Mouse (Mus musculus): ENCODE data around the gene Vash2. TPM values are rescaled to one million over a fixed set of nuclear protein-coding genes. Genes with fewer than 3 reads are reported as not detected.
A peak's percentile ranks its signal among the peaks of the same experiment; 100 is the strongest.

Gene Vash2
- polyA plus RNA-seq, 1 experiment, result 1.9 TPM

DNA sequence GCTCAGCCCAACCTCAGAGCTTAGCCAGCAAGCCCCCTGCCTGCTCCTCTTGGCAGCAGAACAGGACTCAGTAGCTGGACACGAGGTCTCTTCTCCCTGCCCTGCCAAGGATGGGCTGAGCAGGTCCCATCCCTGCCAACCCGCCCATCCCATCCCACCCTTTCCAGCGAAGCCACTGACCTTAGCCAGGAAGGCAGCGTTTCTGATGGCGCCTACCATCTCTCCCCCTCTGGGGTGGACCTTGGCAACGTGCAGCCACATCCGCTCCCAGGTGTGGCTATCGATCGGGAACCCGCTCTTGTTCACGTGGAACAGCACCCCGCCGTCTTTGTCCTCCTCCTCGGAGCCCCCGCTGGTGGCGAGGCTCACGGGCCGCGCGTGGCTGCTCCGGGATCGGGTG, 1.1 kb downstream of the Vash2 start:
- Histone ChIP-seq H3K4me1 (ENCODE audit: control insufficient read depth, insufficient read depth, low read length) (no peaks in the 10 kb centered on the region), H3K4me3 (ENCODE audit: insufficient read depth, low read length) (peak overlapping the region; percentile 40), H3K27ac (ENCODE audit: insufficient read depth, low read length) (no peak overlapping the region)
- no peak for TF ChIP-seq POLR2A (IDR thresholded peaks at IDR 0.05; ENCODE audit: extremely low read depth, insufficient read depth, low read length)
- no peak for TF ChIP-seq CTCF (IDR thresholded peaks at IDR 0.05; ENCODE audit: extremely low read depth, insufficient read depth, low read length)

GRCm38 (mm10) chr1:190976887-190977573, 2.1 kb downstream of the Vash2 start:
- Histone ChIP-seq H3K27ac (ENCODE audit: insufficient read depth, low read length) (no peak overlapping the region), H3K4me3 (ENCODE audit: insufficient read depth, low read length) (no peak overlapping the region), H3K4me1 (ENCODE audit: control insufficient read depth, insufficient read depth, low read length) (no peaks in the 10 kb centered on the region)
- no peak for TF ChIP-seq POLR2A (IDR thresholded peaks at IDR 0.05; ENCODE audit: extremely low read depth, insufficient read depth, low read length)
- TF ChIP-seq CTCF (IDR thresholded peaks at IDR 0.05; ENCODE audit: extremely low read depth, insufficient read depth, low read length), result no peak

- no peak overlapping the region for H3K4me3 ChIP-seq (ENCODE audit: insufficient read depth, low read length)
- TF ChIP-seq POLR2A (IDR thresholded peaks at IDR 0.05; ENCODE audit: extremely low read depth, insufficient read depth, low read length) (no peak), CTCF (IDR thresholded peaks at IDR 0.05; ENCODE audit: extremely low read depth, insufficient read depth, low read length) (no peak)
- H3K4me1 ChIP-seq (ENCODE audit: control insufficient read depth, insufficient read depth, low read length), result peaks cover 6% of the 10 kb centered on the region
- H3K27ac ChIP-seq (ENCODE audit: insufficient read depth, low read length), result no peak overlapping the region
These were observed 4.3 kb downstream of the Vash2 start for GRCm38 (mm10) chr1:190974833-190975232.

- no peak overlapping the region for H3K27ac ChIP-seq (ENCODE audit: insufficient read depth, low read length)
- no peak overlapping the region for H3K4me3 ChIP-seq (ENCODE audit: insufficient read depth, low read length)
- no peak for TF ChIP-seq POLR2A (IDR thresholded peaks at IDR 0.05; ENCODE audit: extremely low read depth, insufficient read depth, low read length)
- no peak for TF ChIP-seq CTCF (IDR thresholded peaks at IDR 0.05; ENCODE audit: extremely low read depth, insufficient read depth, low read length)
- peaks cover 6% of the 10 kb centered on the region for H3K4me1 ChIP-seq (ENCODE audit: control insufficient read depth, insufficient read depth, low read length)
These were observed 4.9 kb downstream of the Vash2 start for GRCm38 (mm10) chr1:190974191-190974590.

GRCm38 (mm10) chr1:190972612-190973192, 6.4 kb downstream of the Vash2 start:
- H3K4me3 ChIP-seq (ENCODE audit: insufficient read depth, low read length), result no peak overlapping the region
- no peak for TF ChIP-seq CTCF (IDR thresholded peaks at IDR 0.05; ENCODE audit: extremely low read depth, insufficient read depth, low read length)
- TF ChIP-seq POLR2A (IDR thresholded peaks at IDR 0.05; ENCODE audit: extremely low read depth, insufficient read depth, low read length), result no peak
- no peak overlapping the region for H3K27ac ChIP-seq (ENCODE audit: insufficient read depth, low read length)
- peaks cover 6% of the 10 kb centered on the region for H3K4me1 ChIP-seq (ENCODE audit: control insufficient read depth, insufficient read depth, low read length)

- Histone ChIP-seq H3K4me3 (ENCODE audit: insufficient read depth, low read length) (no peak overlapping the region), H3K4me1 (ENCODE audit: control insufficient read depth, insufficient read depth, low read length) (peaks cover 6% of the 10 kb centered on the region), H3K27ac (ENCODE audit: insufficient read depth, low read length) (no peak overlapping the region)
- no peak for TF ChIP-seq CTCF (IDR thresholded peaks at IDR 0.05; ENCODE audit: extremely low read depth, insufficient read depth, low read length)
- no peak for TF ChIP-seq POLR2A (IDR thresholded peaks at IDR 0.05; ENCODE audit: extremely low read depth, insufficient read depth, low read length)
These were observed 7.1 kb downstream of the Vash2 start for GRCm38 (mm10) chr1:190971708-190972610.

DNA sequence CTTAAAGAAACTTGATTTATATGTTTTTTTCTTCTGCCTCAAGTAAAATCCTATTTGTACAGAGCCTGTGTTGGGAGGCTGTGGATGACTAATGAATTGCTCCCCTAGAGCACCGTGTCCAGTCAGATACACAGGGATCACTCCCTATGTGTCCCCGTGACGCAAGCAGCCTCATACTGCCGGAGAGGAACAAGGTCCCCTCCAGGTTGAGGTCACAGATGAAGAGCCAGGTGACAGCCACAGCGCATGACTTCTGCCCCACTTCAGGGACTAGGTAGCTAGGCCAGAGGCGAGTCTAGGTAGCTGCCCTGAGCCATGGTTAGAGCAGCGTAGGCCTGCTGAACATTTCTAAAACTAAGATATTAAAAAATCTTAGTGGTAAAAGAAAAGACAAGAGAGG, 11.1 kb downstream of the Vash2 start:
- TF ChIP-seq POLR2A (IDR thresholded peaks at IDR 0.05; ENCODE audit: extremely low read depth, insufficient read depth, low read length) (no peak), CTCF (IDR thresholded peaks at IDR 0.05; ENCODE audit: extremely low read depth, insufficient read depth, low read length) (no peak)
- H3K27ac ChIP-seq (ENCODE audit: insufficient read depth, low read length), result no peak overlapping the region
- H3K4me1 ChIP-seq (ENCODE audit: control insufficient read depth, insufficient read depth, low read length), result peaks cover 6% of the 10 kb centered on the region
- no peak overlapping the region for H3K4me3 ChIP-seq (ENCODE audit: insufficient read depth, low read length)

GRCm38 (mm10) chr1:190964992-190965780, 13.9 kb downstream of the Vash2 start:
- TF ChIP-seq POLR2A (IDR thresholded peaks at IDR 0.05; ENCODE audit: extremely low read depth, insufficient read depth, low read length), result no peak
- no peak for TF ChIP-seq CTCF (IDR thresholded peaks at IDR 0.05; ENCODE audit: extremely low read depth, insufficient read depth, low read length)
- Histone ChIP-seq H3K4me1 (ENCODE audit: control insufficient read depth, insufficient read depth, low read length) (no peaks in the 10 kb centered on the region), H3K27ac (ENCODE audit: insufficient read depth, low read length) (no peak overlapping the region), H3K4me3 (ENCODE audit: insufficient read depth, low read length) (no peak overlapping the region)

DNA sequence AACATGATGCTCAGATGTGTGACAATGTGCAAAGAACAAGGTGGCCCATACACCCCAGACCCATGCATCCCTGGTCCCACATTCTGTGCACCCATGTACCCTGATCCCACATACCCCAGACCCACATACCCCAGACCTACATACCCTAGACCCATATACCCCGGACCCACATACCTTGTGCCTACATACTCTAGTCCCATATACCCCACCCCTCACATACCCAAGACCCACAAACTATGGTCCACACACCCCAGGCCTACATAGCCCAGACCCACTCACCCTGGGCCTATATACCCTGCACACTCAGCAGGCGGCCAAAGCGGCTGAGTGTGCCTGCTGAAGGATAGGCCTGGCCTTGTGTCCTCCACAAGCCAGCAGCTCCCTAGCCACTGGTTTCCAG, 16.3 kb downstream of the Vash2 start:
- Histone ChIP-seq H3K4me1 (ENCODE audit: control insufficient read depth, insufficient read depth, low read length) (no peaks in the 10 kb centered on the region), H3K4me3 (ENCODE audit: insufficient read depth, low read length) (no peak overlapping the region), H3K27ac (ENCODE audit: insufficient read depth, low read length) (no peak overlapping the region)
- no peak for TF ChIP-seq POLR2A (IDR thresholded peaks at IDR 0.05; ENCODE audit: extremely low read depth, insufficient read depth, low read length)
